Mouse (Mus musculus) C3H10T1/2 (cell line): ENCODE results near the gene Tas2r139. TPM values are rescaled to one million over a fixed set of nuclear protein-coding genes. Genes with fewer than 3 reads are reported as not detected.

Source experiments
- polyA plus RNA-seq, 2 experiments: library from polyadenylated mRNA; unstranded; fragments of >200 nt; fragmentation: generic; extraction: Trizol; gene quantifications; one replicate each; pipeline ENCODE4 v1.2.1; 2012; ENCODE audit warnings: missing spikeins in 2 of 2

Gene Tas2r139
- polyA plus RNA-seq, result not detected

DNA sequence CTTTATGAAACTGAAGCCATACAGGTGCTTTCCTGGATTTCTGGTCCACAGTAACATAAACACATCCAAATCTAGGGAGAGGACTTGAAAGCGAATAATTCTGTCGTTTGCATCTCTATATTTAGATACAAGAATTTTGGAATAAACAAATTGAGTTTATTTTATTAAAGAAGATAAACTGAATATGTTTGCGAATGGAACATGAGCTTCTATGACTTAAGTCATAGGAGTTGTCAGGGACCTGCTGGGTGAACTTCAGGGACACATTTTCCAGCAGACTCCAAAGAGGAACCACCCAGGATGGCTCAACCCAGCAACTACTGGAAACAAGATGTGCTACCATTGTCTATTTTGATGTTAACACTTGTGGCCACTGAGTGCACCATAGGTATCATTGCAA is at the start of gene Tas2r139:
Gene Tas2r139 (plus strand): TSS at position 301 of the 400 bp plus-strand sequence.

Other genes starting within 250 kb of the Tas2r139 start
- not detected for gene Sval1, start 189.3 kb upstream of the Tas2r139 start, polyA plus RNA-seq
- not detected for gene Sval3, start 172.8 kb upstream of the Tas2r139 start, polyA plus RNA-seq
- gene Sva, start 102.5 kb upstream of the Tas2r139 start, polyA plus RNA-seq, result not detected
- under 1 TPM in 1 of 2 experiments, not detected in 1; 0.05 TPM for gene Tas2r144, start 74.4 kb downstream of the Tas2r139 start, polyA plus RNA-seq
- not detected for gene Gstk1, start 105.0 kb downstream of the Tas2r139 start, polyA plus RNA-seq
- gene Tmem139, start 121.0 kb downstream of the Tas2r139 start, polyA plus RNA-seq, result under 1 TPM; 0.02 to 0.05 TPM
- gene Casp2, start 124.0 kb downstream of the Tas2r139 start, polyA plus RNA-seq, result 1 to 10 TPM; 1.8 to 8.5 TPM
- gene Clcn1, start 145.7 kb downstream of the Tas2r139 start, polyA plus RNA-seq, result under 1 TPM; 0.26 to 0.51 TPM
- gene Fam131b, start 183.7 kb downstream of the Tas2r139 start, polyA plus RNA-seq, result 10 to 100 TPM in 1 of 2 experiments, 1 to 10 TPM in 1; 7.5 to 13.9 TPM
- 100 to 1,000 TPM; 273 to 364 TPM for gene Zyx, start 208.7 kb downstream of the Tas2r139 start, polyA plus RNA-seq
- gene Epha1, start 232.3 kb downstream of the Tas2r139 start, polyA plus RNA-seq, result under 1 TPM; 0.09 to 0.54 TPM